Mouse (Mus musculus): ENCODE measurements around the gene Cnksr2.

- TF ChIP-seq TAL1 (IDR thresholded peaks at IDR 0.05; ENCODE audit: low read length): no peak
- TF ChIP-seq GATA1 (IDR thresholded peaks at IDR 0.05; ENCODE audit: low read length): no peak
Observed at GRCm38 (mm10) chrX:157945121-157945520, 98.0 kb downstream of the Cnksr2 start.
